Mouse (Mus musculus) embryonic stem cell, embryonic (primary cell): ENCODE data around the gene Vps37c.

Experiments used
- CTCF ChIA-PET, 4 experiments: fragments of 300-600 bp in 2 of 4; fragments of 350-600 bp in 2 of 4; sonication (Branson Sonifier 250); formaldehyde crosslinking; loops; one replicate each; lab custom pipeline; 2022; ENCODE audit warnings: inconsistent platforms in 2 of 4; lab: Charles Lee
- POLR2A ChIA-PET, 4 experiments: fragments of 300-600 bp in 2 of 4; fragments of 350-600 bp in 2 of 4; sonication (Branson Sonifier 250); formaldehyde crosslinking; loops; one replicate each; lab custom pipeline; 2022; ENCODE audit warnings: antibody characterized with exemption in 4 of 4, inconsistent platforms in 1 of 4; lab: Charles Lee

The Vps37c gene

GRCm38 (mm10) chr19:10688537-10689352, at the start of gene Vps37c:
Vps37c (plus strand) TSS chr19:10688735.
- CTCF ChIA-PET, result interaction anchor here in 3 of 4 experiments (0.5 to 1.0 kb wide), 4 partner anchors 10 to 291 kb away, joined by 3 read pairs; no protein-coding TSS in a partner anchor
- POLR2A ChIA-PET, result interaction anchor here in 2 of 4 experiments (0.7 to 1.4 kb wide), 4 partner anchors 12 to 288 kb away, joined by 3 to 7 read pairs (median 4); no protein-coding TSS in a partner anchor

GRCm38 (mm10) chr19:10640080-10640479, 48.5 kb upstream of the Vps37c start:
- ChIA-PET POLR2A (interaction anchor here in 2 of 4 experiments (0.7 to 23.9 kb wide), 3 partner anchors 11 to 38 kb away, joined by 4 to 468 read pairs (median 6); partner anchors contain the start of genes Ddb1 (in 1 of the 2) and Tkfc (in 1 of the 2)), CTCF (interaction anchor here in 1 of 4 experiments (0.7 to 1.0 kb wide), 2 partner anchors 61 to 280 kb away, joined by 3 to 5 read pairs; partner anchors contain the start of gene Zp1)

- ChIA-PET POLR2A (interaction anchor here in 2 of 4 experiments (0.7 to 23.9 kb wide), 3 partner anchors 11 to 39 kb away, joined by 4 to 468 read pairs (median 6); partner anchors contain the start of genes Ddb1 (in 1 of the 2) and Tkfc (in 1 of the 2)), CTCF (interaction anchor here in 3 of 4 experiments (0.6 to 1.0 kb wide), 4 partner anchors 62 to 280 kb away, joined by 3 to 5 read pairs (median 4); partner anchors contain the start of genes Cyb561a3 (in 1 of the 3), Tmem138 (in 1 of the 3) and Zp1 (in 1 of the 3))
These were observed 47.8 kb upstream of the Vps37c start for GRCm38 (mm10) chr19:10640589-10641378.

- CTCF ChIA-PET, result no interaction called here
- POLR2A ChIA-PET, result interaction anchor here in 2 of 4 experiments (0.8 to 23.9 kb wide), 6 partner anchors 8 to 69 kb away, joined by 3 to 468 read pairs (median 4); partner anchors contain the start of genes Cyb561a3 (in 1 of the 2), Ddb1 (in 1 of the 2), Tkfc (in 1 of the 2) and Tmem138 (in 1 of the 2)
These were observed 42.9 kb upstream of the Vps37c start for GRCm38 (mm10) chr19:10645616-10646015.

GRCm38 (mm10) chr19:10648156-10648555, 40.4 kb upstream of the Vps37c start:
- CTCF ChIA-PET, result interaction anchor here in 1 of 4 experiments (0.6 to 1.4 kb wide), 2 partner anchors 9 to 45 kb away, joined by 3 read pairs; no protein-coding TSS in a partner anchor

GRCm38 (mm10) chr19:10656058-10656457, 32.5 kb upstream of the Vps37c start:
- ChIA-PET POLR2A (interaction anchor here in 3 of 4 experiments (0.6 to 2.3 kb wide), 10 partner anchors 9 to 299 kb away, joined by 3 to 10 read pairs (median 4); partner anchors contain the start of genes Prpf19 (in 1 of the 3) and Tkfc (in 1 of the 3)), CTCF (interaction anchor here (0.6 to 1.4 kb wide), 6 partner anchors 9 to 252 kb away, joined by 3 to 10 read pairs (median 3); partner anchors contain the start of gene Vwce (in 1 of the 4))

More at GRCm38 (mm10) chr19:10648156-10648555, 40.4 kb upstream of the Vps37c start:
- POLR2A ChIA-PET, result interaction anchor here in 1 of 4 experiments (1.6 kb wide), 1 partner anchor 42 kb away, joined by 6 read pairs; the partner anchor contains the start of genes Ddb1 and Tkfc

GRCm38 (mm10) chr19:10657742-10658141, 30.8 kb upstream of the Vps37c start:
- CTCF ChIA-PET, result interaction anchor here in 2 of 4 experiments (0.5 to 0.8 kb wide), 5 partner anchors 10 to 322 kb away, joined by 3 to 6 read pairs (median 3); no protein-coding TSS in a partner anchor
- POLR2A ChIA-PET, result interaction anchor here in 1 of 4 experiments (1.0 kb wide), 1 partner anchor 14 kb away, joined by 3 read pairs; no protein-coding TSS in a partner anchor

GRCm38 (mm10) chr19:10658406-10658805, 30.1 kb upstream of the Vps37c start:
- ChIA-PET CTCF (interaction anchor here in 3 of 4 experiments (0.6 to 0.8 kb wide), 5 partner anchors 21 to 376 kb away, joined by 3 to 8 read pairs (median 4); no protein-coding TSS in a partner anchor), POLR2A (no interaction called here)

- POLR2A ChIA-PET, result interaction anchor here (0.6 to 0.8 kb wide), 4 partner anchors 10 to 1350 kb away, joined by 3 to 4 read pairs (median 4); partner anchors contain the start of gene Tmem109 (in 1 of the 4)
- CTCF ChIA-PET, result interaction anchor here in 1 of 4 experiments (1.0 to 1.4 kb wide), 3 partner anchors 8 to 318 kb away, joined by 4 to 5 read pairs (median 4); no protein-coding TSS in a partner anchor
These were observed 27.2 kb upstream of the Vps37c start for GRCm38 (mm10) chr19:10661373-10661772.

- POLR2A ChIA-PET, result interaction anchor here in 1 of 4 experiments (0.6 kb wide), 1 partner anchor 1349 kb away, joined by 4 read pairs; no protein-coding TSS in a partner anchor
- CTCF ChIA-PET, result interaction anchor here in 1 of 4 experiments (1.0 to 1.4 kb wide), 3 partner anchors 9 to 318 kb away, joined by 4 to 5 read pairs (median 4); no protein-coding TSS in a partner anchor
These were observed 26.6 kb upstream of the Vps37c start for GRCm38 (mm10) chr19:10661919-10662318.

- POLR2A ChIA-PET, result interaction anchor here in 1 of 4 experiments (0.6 kb wide), 1 partner anchor 287 kb away, joined by 5 read pairs; no protein-coding TSS in a partner anchor
- CTCF ChIA-PET, result interaction anchor here in 1 of 4 experiments (1.4 kb wide), 1 partner anchor 46 kb away, joined by 4 read pairs; no protein-coding TSS in a partner anchor
These were observed 25.9 kb upstream of the Vps37c start for GRCm38 (mm10) chr19:10662665-10663064.

- POLR2A ChIA-PET, result interaction anchor here in 1 of 4 experiments (0.8 kb wide), 1 partner anchor 9 kb away, joined by 4 read pairs; no protein-coding TSS in a partner anchor
- CTCF ChIA-PET, result interaction anchor here in 3 of 4 experiments (0.6 to 2.4 kb wide), 12 partner anchors 10 to 450 kb away, joined by 3 to 21 read pairs (median 6); no protein-coding TSS in a partner anchor
These were observed 23.4 kb upstream of the Vps37c start for GRCm38 (mm10) chr19:10665093-10665492.

- ChIA-PET POLR2A (interaction anchor here in 2 of 4 experiments (0.6 to 0.8 kb wide), 2 partner anchors 8 to 53 kb away, joined by 3 to 4 read pairs; no protein-coding TSS in a partner anchor), CTCF (interaction anchor here in 3 of 4 experiments (0.5 to 2.4 kb wide), 12 partner anchors 10 to 449 kb away, joined by 3 to 21 read pairs (median 4); no protein-coding TSS in a partner anchor)
These were observed 23.0 kb upstream of the Vps37c start for GRCm38 (mm10) chr19:10665499-10665898.

- CTCF ChIA-PET, result interaction anchor here (0.5 to 3.4 kb wide), 5 partner anchors 35 to 70 kb away, joined by 3 to 11 read pairs (median 7); no protein-coding TSS in a partner anchor
- POLR2A ChIA-PET, result interaction anchor here in 1 of 4 experiments (1.0 kb wide), 1 partner anchor 38 kb away, joined by 3 read pairs; no protein-coding TSS in a partner anchor
These were observed 17.2 kb upstream of the Vps37c start for GRCm38 (mm10) chr19:10671319-10671718.

- ChIA-PET POLR2A (interaction anchor here in 1 of 4 experiments (1.0 to 2.2 kb wide), 2 partner anchors 16 to 37 kb away, joined by 3 to 6 read pairs; no protein-coding TSS in a partner anchor), CTCF (interaction anchor here (0.5 to 3.4 kb wide), 7 partner anchors 34 to 287 kb away, joined by 3 to 11 read pairs (median 6); no protein-coding TSS in a partner anchor)
These were observed 16.6 kb upstream of the Vps37c start for GRCm38 (mm10) chr19:10671854-10672417.
